Mouse (Mus musculus) midbrain, postnatal 0 days (tissue): ENCODE results near the gene Washc1. TPM values are rescaled to one million over a fixed set of nuclear protein-coding genes. Genes with fewer than 3 reads are reported as not detected.
A peak's percentile ranks its signal among the peaks of the same experiment; 100 is the strongest.
"Not testable (repeated sequence)": the region's sequence is repeated elsewhere in the genome, so short reads cannot be mapped to it uniquely, and the experiment has no call there.

Experiments used
- ATAC-seq: fragments of 200-750 bp; cut with Nextera tagmentation; 2 replicates; pipeline ENCODE4 v1.8.0; 2017; ENCODE audit warnings: moderate number of reproducible peaks, mild to moderate bottlenecking, moderate TSS enrichment, moderate library complexity; ENCODE audit not compliant: low FRiP score
- DNase-seq: peaks from one replicate; pipeline ENCODE4 v3.0.0-alpha.2; 2015; ENCODE audit warnings: low spot score
- H3K27ac ChIP-seq: fragments of 300-500 bp; sonication (generic); 2 replicates; pipeline ENCODE4 v1.5.1; 2014; ENCODE audit warnings: low read depth, mild to moderate bottlenecking, low read length, mixed read lengths
- H3K27me3 ChIP-seq: fragments of 300-500 bp; sonication (generic); 2 replicates; pipeline ENCODE4 v1.6.1; 2014; ENCODE audit warnings: low read length, control low read depth, mixed read lengths; ENCODE audit not compliant: insufficient read depth
- H3K36me3 ChIP-seq: fragments of 300-500 bp; sonication (generic); 2 replicates; pipeline ENCODE4 v1.6.1; 2014; ENCODE audit warnings: low read length, control low read depth, mixed read lengths; ENCODE audit not compliant: insufficient read depth
- H3K4me1 ChIP-seq: fragments of 300-500 bp; sonication (generic); 2 replicates; pipeline ENCODE4 v1.6.1; 2014; ENCODE audit warnings: mild to moderate bottlenecking, control low read depth, antibody characterized with exemption, low read length, mixed read lengths; ENCODE audit not compliant: insufficient read depth
- H3K4me2 ChIP-seq: fragments of 300-500 bp; sonication (generic); 2 replicates; pipeline ENCODE4 v1.6.1; 2014; ENCODE audit warnings: low read depth, mild to moderate bottlenecking, low read length, mixed read lengths; ENCODE audit not compliant: poor library complexity, severe bottlenecking
- H3K4me3 ChIP-seq: fragments of 300-500 bp; sonication (generic); 2 replicates; pipeline ENCODE4 v1.5.1; 2014; ENCODE audit warnings: low read depth, mild to moderate bottlenecking, low read length, moderate library complexity
- H3K9ac ChIP-seq: fragments of 300-500 bp; sonication (generic); replicated peaks from 2 replicates; pipeline ENCODE4 v1.6.1; 2014; ENCODE audit warnings: mild to moderate bottlenecking, low read length, moderate library complexity, mixed read lengths; ENCODE audit not compliant: poor library complexity, severe bottlenecking
- H3K9me3 ChIP-seq: fragments of 300-500 bp; sonication (generic); 2 replicates; pipeline ENCODE4 v1.6.1; 2016; ENCODE audit warnings: low read length, control low read depth
- CTCF ChIP-seq: IDR thresholded peaks from 2 replicates; pipeline ENCODE4 v1.5.1; 2016; ENCODE audit warnings: antibody characterized with exemption, mild to moderate bottlenecking
- WGBS: fragments of 180-500 bp; shearing (Covaris S2); extraction: QIAGEN DNeasy Blood & Tissue Kit; methylation state at CpG from one replicate; pipeline ENCODE4 v1.1.7; 2014; 5-methylcytosine and 5-hydroxymethylcytosine counted together
- polyA plus RNA-seq: library from polyadenylated mRNA; unstranded; fragments of >200 nt; fragmentation: Nextera tagmentation; extraction: Ambion mirVana; gene quantifications from 2 replicates; pipeline ENCODE4 v1.2.1, GENCODE M21; 2015
- total RNA-seq: library from RNA; depleted of rRNA; stranded (reverse); fragments of >200 nt; gene quantifications from 2 replicates; pipeline ENCODE4 v1.2.3, GENCODE M21; 2014; rRNA removed

Washc1 gene
- total and polyA plus RNA-seq, 2 experiments from 2014 or later, result 41.7 to 44.1 TPM

- no peaks in the 10 kb centered on the region for H3K27me3 ChIP-seq
- DNase-seq (no peak), ATAC-seq (no peak)
- no peaks in the 10 kb centered on the region for H3K9me3 ChIP-seq
- no peaks in the 10 kb centered on the region for H3K4me1 ChIP-seq
- no peak overlapping the region for H3K9ac ChIP-seq
- H3K36me3 ChIP-seq, result 0 out of 2 replicates have a peak, but pooled peaks cover 1% of the 10 kb centered on the region
- TF ChIP-seq CTCF, result peak; percentile 31; the same call in 1 of the 2 replicates
- H3K4me2 ChIP-seq, result no peak overlapping the region
- WGBS, result 93% methylated on average over 4 of the region's 4 CpGs
- H3K4me3 ChIP-seq, result no peak overlapping the region
- no peak overlapping the region for H3K27ac ChIP-seq
Measured at GRCm38 (mm10) chr17:66131212-66131611, 19.9 kb downstream of the Washc1 start.

- not testable (repeated sequence) for H3K27me3 ChIP-seq, H3K9me3 ChIP-seq, H3K4me3 ChIP-seq, H3K9ac ChIP-seq, DNase-seq, H3K4me2 ChIP-seq, H3K27ac ChIP-seq, H3K36me3 ChIP-seq, H3K4me1 ChIP-seq
- 78% methylated on average over 5 of the region's 8 CpGs for WGBS
- ATAC-seq, result peak; percentile 73; the same call in 1 of the 2 replicates
- TF ChIP-seq CTCF, result peak; percentile 45
Measured at GRCm38 (mm10) chr17:66152706-66153662, 41.6 kb downstream of the Washc1 start.

GRCm38 (mm10) chr17:66153735-66154423 lies 42.5 kb downstream of the Washc1 start:
- not testable (repeated sequence) for H3K4me2 ChIP-seq, H3K27ac ChIP-seq, H3K4me1 ChIP-seq, H3K27me3 ChIP-seq, H3K36me3 ChIP-seq, DNase-seq, ATAC-seq, H3K9me3 ChIP-seq, H3K9ac ChIP-seq, H3K4me3 ChIP-seq
- WGBS, result 88% methylated on average over 4 of the region's 4 CpGs

- ATAC-seq (no peak), DNase-seq (no peak)
- no peaks in the 10 kb centered on the region for H3K27me3 ChIP-seq
- no peak overlapping the region for H3K4me2 ChIP-seq
- H3K9me3 ChIP-seq, result no peaks in the 10 kb centered on the region
- no peak overlapping the region for H3K4me3 ChIP-seq
- H3K27ac ChIP-seq, result no peak overlapping the region
- no peak overlapping the region for H3K9ac ChIP-seq
- WGBS, result 71% methylated on average over 2 of the region's 2 CpGs
- H3K4me1 ChIP-seq, result no peaks in the 10 kb centered on the region
- no peaks in the 10 kb centered on the region for H3K36me3 ChIP-seq
- peak; percentile 1; the same call in 1 of the 2 replicates for TF ChIP-seq CTCF
Measured at GRCm38 (mm10) chr17:66154876-66155275, 43.5 kb downstream of the Washc1 start.

GRCm38 (mm10) chr17:66158271-66158670 lies 46.9 kb downstream of the Washc1 start:
- no peak overlapping the region for H3K4me3 ChIP-seq
- 93% methylated on average over 5 of the region's 5 CpGs for WGBS
- DNase-seq (no peak), ATAC-seq (no peak)
- H3K27ac ChIP-seq, result no peak overlapping the region
- TF ChIP-seq CTCF, result no peak
- no peaks in the 10 kb centered on the region for H3K36me3 ChIP-seq
- H3K9ac ChIP-seq, result no peak overlapping the region
- no peak overlapping the region for H3K4me2 ChIP-seq
- no peaks in the 10 kb centered on the region for H3K4me1 ChIP-seq
- H3K27me3 ChIP-seq, result no peaks in the 10 kb centered on the region
- H3K9me3 ChIP-seq, result no peaks in the 10 kb centered on the region

- H3K9me3 ChIP-seq, H3K36me3 ChIP-seq, H3K4me2 ChIP-seq, H3K4me1 ChIP-seq, ATAC-seq, H3K4me3 ChIP-seq, H3K9ac ChIP-seq, H3K27me3 ChIP-seq, H3K27ac ChIP-seq, DNase-seq: not testable (repeated sequence)
- WGBS, result 97% methylated on average over 5 of the region's 5 CpGs
Measured at GRCm38 (mm10) chr17:66167141-66167540, 55.8 kb downstream of the Washc1 start.

Other genes starting within 250 kb of the Washc1 start
- 32.9 and 42.0 TPM in 2 replicates for gene Ralbp1, start 225.7 kb upstream of the Washc1 start, total RNA-seq
- 50.0 and 55.8 TPM in 2 replicates for gene Ralbp1, start 225.7 kb upstream of the Washc1 start, polyA plus RNA-seq
- 45.3 and 47.4 TPM in 2 replicates for gene Twsg1, start 160.3 kb upstream of the Washc1 start, total RNA-seq
- gene Twsg1, start 160.3 kb upstream of the Washc1 start, polyA plus RNA-seq, result 38.4 and 42.2 TPM in 2 replicates
- 63.4 and 63.5 TPM in 2 replicates for gene Ankrd12, start 34.5 kb upstream of the Washc1 start, total RNA-seq
- gene Ankrd12, start 34.5 kb upstream of the Washc1 start, polyA plus RNA-seq, result 205 and 229 TPM in 2 replicates
- 111 and 125 TPM in 2 replicates for gene Ndufv2, start 10.0 kb upstream of the Washc1 start, total RNA-seq
- 419 and 445 TPM in 2 replicates for gene Ndufv2, start 10.0 kb upstream of the Washc1 start, polyA plus RNA-seq
- gene Ddx11, start 12.0 kb downstream of the Washc1 start, total RNA-seq, result 5.6 and 6.7 TPM in 2 replicates
- 2.2 and 2.5 TPM in 2 replicates for gene Ddx11, start 12.0 kb downstream of the Washc1 start, polyA plus RNA-seq